Mouse (Mus musculus) left cerebral cortex, adult 8-10 months (tissue): Measurements from ENCODE around the gene Rem2. TPM values are rescaled to one million over a fixed set of nuclear protein-coding genes. Genes with fewer than 3 reads are reported as not detected.

Experiments
- DNase-seq, 2 experiments: peaks; one replicate each; pipeline ENCODE4 v3.0.0; 2022; ENCODE audit warnings: low spot score in 2 of 2
- total RNA-seq, 4 experiments: library from RNA; stranded (reverse); gene quantifications; 2 replicates each; pipeline ENCODE4 v1.2.4; 2022

Rem2 gene
- total RNA-seq, 4 experiments from 2014 or later, result 11.7 to 18.2 (median 13.6) TPM

- DNase-seq, result no peak
These were observed 31.9 kb upstream of the Rem2 start for GRCm38 (mm10) chr14:54443712-54444618.

GRCm38 (mm10) chr14:54445476-54445875 lies 30.4 kb upstream of the Rem2 start:
- DNase-seq, result no peak

- DNase-seq, result no peak
These were observed 22.3 kb upstream of the Rem2 start for GRCm38 (mm10) chr14:54453566-54453965.

- DNase-seq, result no peak
These were observed 21.0 kb upstream of the Rem2 start for GRCm38 (mm10) chr14:54454669-54455528.

- DNase-seq, result no peak
These were observed 17.9 kb upstream of the Rem2 start for GRCm38 (mm10) chr14:54457907-54458569.

GRCm38 (mm10) chr14:54462146-54462545 lies 13.8 kb upstream of the Rem2 start:
- no peak for DNase-seq

- DNase-seq, result no peak
These were observed 12.6 kb upstream of the Rem2 start for GRCm38 (mm10) chr14:54463108-54463958.

GRCm38 (mm10) chr14:54463959-54464292 lies 12.0 kb upstream of the Rem2 start, which contains the start of gene Lrp10:
Gene Lrp10, plus strand, starts transcription at chr14:54464137.
- DNase-seq, result peak; percentile 68 to 70

GRCm38 (mm10) chr14:54464293-54465005 lies 11.5 kb upstream of the Rem2 start:
- peak in 1 of 2 experiments; percentile 30 for DNase-seq

- no peak for DNase-seq
These were observed 4.4 kb upstream of the Rem2 start for GRCm38 (mm10) chr14:54471467-54471866.

GRCm38 (mm10) chr14:54472671-54473070 lies 3.2 kb upstream of the Rem2 start:
- no peak for DNase-seq

- no peak for DNase-seq
These were observed 1.2 kb upstream of the Rem2 start for GRCm38 (mm10) chr14:54474744-54475143.

GRCm38 (mm10) chr14:54477172-54477909 lies 1.4 kb downstream of the Rem2 start:
- DNase-seq, result no peak

- DNase-seq, result no peak
These were observed 3.6 kb downstream of the Rem2 start for GRCm38 (mm10) chr14:54479451-54479920.

GRCm38 (mm10) chr14:54480673-54481072 lies 4.8 kb downstream of the Rem2 start:
- no peak for DNase-seq

- no peak for DNase-seq
These were observed 5.5 kb downstream of the Rem2 start for GRCm38 (mm10) chr14:54481402-54481801.

- no peak for DNase-seq
These were observed 6.6 kb downstream of the Rem2 start for GRCm38 (mm10) chr14:54482498-54482897.

- no peak for DNase-seq
These were observed 10.0 kb downstream of the Rem2 start for GRCm38 (mm10) chr14:54485899-54486298.

- DNase-seq, result no peak
These were observed 11.8 kb downstream of the Rem2 start for GRCm38 (mm10) chr14:54487732-54488131.
